Mouse (Mus musculus): ENCODE data around the gene Crip2. TPM values are rescaled to one million over a fixed set of nuclear protein-coding genes. Genes with fewer than 3 reads are reported as not detected.

The Crip2 gene
- polyA plus RNA-seq, 1 experiment from 2014 or later: 239 TPM

- peak within 1 kb of the TSS; percentile 90 for H3K4me2 ChIP-seq (ENCODE audit: low read depth, low read length)
- WGBS: 1% methylated on average over 59 of the region's 63 CpGs
- peak within 1 kb of the TSS; percentile 10; the same call in 1 of the 2 replicates for H3K27ac ChIP-seq (ENCODE audit: low read depth, low read length)
- ATAC-seq (ENCODE audit: low read depth): peak; percentile 62
- H3K36me3 ChIP-seq (ENCODE audit: control insufficient read depth, insufficient read depth, low read length): 0 out of 2 replicates have a peak, but pooled peaks cover 7% of the 10 kb centered on the region
- no peaks in the 10 kb centered on the region for H3K9me3 ChIP-seq (ENCODE audit: control insufficient read depth, low read length)
- H3K4me1 ChIP-seq (ENCODE audit: control insufficient read depth, insufficient read depth, low read length): peaks cover 12% of the 10 kb centered on the region
- 0 out of 2 replicates have a peak, but pooled peaks cover 2% of the 10 kb centered on the region for H3K27me3 ChIP-seq (ENCODE audit: control insufficient read depth, insufficient read depth, low read length)
- H3K9ac ChIP-seq (replicated peaks; ENCODE audit: low read depth, low read length): peak within 1 kb of the TSS; percentile 82
- H3K4me3 ChIP-seq (ENCODE audit: low read depth, low read length): peak within 1 kb of the TSS; percentile 72
Measured at GRCm38 (mm10) chr12:113185442-113186291, 45.6 kb downstream of the Crip2 start, which contains the start of gene Tmem121. Tmem121 (plus strand) TSS chr12:113185930.

GRCm38 (mm10) chr12:113186326-113187010 lies 46.4 kb downstream of the Crip2 start:
- H3K27ac ChIP-seq (ENCODE audit: low read depth, low read length): peak overlapping the region; percentile 10; the same call in 1 of the 2 replicates
- H3K4me2 ChIP-seq (ENCODE audit: low read depth, low read length): peak overlapping the region; percentile 90
- ATAC-seq (ENCODE audit: low read depth): peak; percentile 3; the same call in 1 of the 2 replicates
- H3K27me3 ChIP-seq (ENCODE audit: control insufficient read depth, insufficient read depth, low read length): 0 out of 2 replicates have a peak, but pooled peaks cover 2% of the 10 kb centered on the region
- whole genome bisulfite sequencing: 30% methylated on average over 12 of the region's 12 CpGs
- H3K4me1 ChIP-seq (ENCODE audit: control insufficient read depth, insufficient read depth, low read length): peaks cover 12% of the 10 kb centered on the region
- H3K4me3 ChIP-seq (ENCODE audit: low read depth, low read length): peak overlapping the region; percentile 72
- no peaks in the 10 kb centered on the region for H3K9me3 ChIP-seq (ENCODE audit: control insufficient read depth, low read length)
- 0 out of 2 replicates have a peak, but pooled peaks cover 11% of the 10 kb centered on the region for H3K36me3 ChIP-seq (ENCODE audit: control insufficient read depth, insufficient read depth, low read length)
- peak overlapping the region; percentile 82 for H3K9ac ChIP-seq (replicated peaks; ENCODE audit: low read depth, low read length)

GRCm38 (mm10) chr12:113187011-113187375 lies 47.0 kb downstream of the Crip2 start:
- Histone ChIP-seq H3K9me3 (ENCODE audit: control insufficient read depth, low read length) (no peaks in the 10 kb centered on the region), H3K4me2 (ENCODE audit: low read depth, low read length) (peak overlapping the region; percentile 90), H3K9ac (replicated peaks; ENCODE audit: low read depth, low read length) (peak overlapping the region; percentile 82), H3K27me3 (ENCODE audit: control insufficient read depth, insufficient read depth, low read length) (0 out of 2 replicates have a peak, but pooled peaks cover 2% of the 10 kb centered on the region), H3K4me3 (ENCODE audit: low read depth, low read length) (peak overlapping the region; percentile 72), H3K36me3 (ENCODE audit: control insufficient read depth, insufficient read depth, low read length) (0 out of 2 replicates have a peak, but pooled peaks cover 11% of the 10 kb centered on the region), H3K4me1 (ENCODE audit: control insufficient read depth, insufficient read depth, low read length) (peaks cover 12% of the 10 kb centered on the region), H3K27ac (ENCODE audit: low read depth, low read length) (no peak overlapping the region)
- ATAC-seq (ENCODE audit: low read depth): no peak
- WGBS: 66% methylated on average over 4 of the region's 4 CpGs

- 0 out of 2 replicates have a peak, but pooled peaks cover 11% of the 10 kb centered on the region for H3K36me3 ChIP-seq (ENCODE audit: control insufficient read depth, insufficient read depth, low read length)
- H3K27ac ChIP-seq (ENCODE audit: low read depth, low read length): no peak overlapping the region
- peak overlapping the region; percentile 53 for H3K9ac ChIP-seq (replicated peaks; ENCODE audit: low read depth, low read length)
- 3% methylated on average over 55 of the region's 56 CpGs for WGBS
- H3K9me3 ChIP-seq (ENCODE audit: control insufficient read depth, low read length): no peaks in the 10 kb centered on the region
- H3K4me1 ChIP-seq (ENCODE audit: control insufficient read depth, insufficient read depth, low read length): peaks cover 12% of the 10 kb centered on the region
- 0 out of 2 replicates have a peak, but pooled peaks cover 2% of the 10 kb centered on the region for H3K27me3 ChIP-seq (ENCODE audit: control insufficient read depth, insufficient read depth, low read length)
- H3K4me3 ChIP-seq (ENCODE audit: low read depth, low read length): peak overlapping the region; percentile 36
- ATAC-seq (ENCODE audit: low read depth): peak; percentile 46; the same call in 1 of the 2 replicates
- peak overlapping the region; percentile 90 for H3K4me2 ChIP-seq (ENCODE audit: low read depth, low read length)
Measured at GRCm38 (mm10) chr12:113187584-113188295, 47.7 kb downstream of the Crip2 start.

DNA sequence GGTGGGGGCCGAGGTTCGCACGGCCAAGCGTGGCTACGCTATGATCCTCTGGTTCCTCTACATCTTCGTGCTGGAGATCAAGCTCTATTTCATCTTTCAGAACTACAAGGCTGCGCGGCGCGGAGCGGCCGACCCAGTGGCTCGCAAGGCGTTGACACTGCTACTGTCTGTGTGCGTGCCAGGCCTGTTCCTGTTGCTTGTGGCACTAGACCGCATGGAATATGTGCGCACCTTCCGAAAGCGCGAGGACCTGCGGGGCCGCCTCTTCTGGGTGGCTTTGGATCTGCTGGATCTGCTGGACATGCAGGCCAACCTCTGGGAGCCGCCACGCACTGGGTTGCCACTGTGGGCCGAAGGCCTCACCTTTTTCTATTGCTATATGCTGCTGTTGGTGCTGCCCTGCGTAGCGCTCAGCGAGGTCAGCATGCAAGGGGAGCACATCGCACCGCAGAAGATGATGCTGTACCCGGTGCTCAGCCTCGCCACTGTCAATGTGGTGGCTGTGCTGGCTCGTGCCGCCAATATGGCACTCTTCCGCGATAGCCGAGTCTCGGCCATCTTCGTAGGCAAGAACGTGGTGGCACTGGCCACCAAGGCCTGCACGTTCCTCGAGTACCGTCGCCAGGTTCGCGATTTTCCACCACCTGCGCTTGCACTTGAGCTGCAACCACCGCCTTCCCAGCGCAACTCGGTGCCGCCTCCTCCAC lies 48.5 kb downstream of the Crip2 start:
- H3K36me3 ChIP-seq (ENCODE audit: control insufficient read depth, insufficient read depth, low read length): 0 out of 2 replicates have a peak, but pooled peaks cover 11% of the 10 kb centered on the region
- no peaks in the 10 kb centered on the region for H3K9me3 ChIP-seq (ENCODE audit: control insufficient read depth, low read length)
- no peak for ATAC-seq (ENCODE audit: low read depth)
- peak overlapping the region; percentile 90 for H3K4me2 ChIP-seq (ENCODE audit: low read depth, low read length)
- H3K27me3 ChIP-seq (ENCODE audit: control insufficient read depth, insufficient read depth, low read length): 0 out of 2 replicates have a peak, but pooled peaks cover 2% of the 10 kb centered on the region
- H3K4me1 ChIP-seq (ENCODE audit: control insufficient read depth, insufficient read depth, low read length): peaks cover 12% of the 10 kb centered on the region
- 90% methylated on average over 51 of the region's 51 CpGs for WGBS
- no peak overlapping the region for H3K27ac ChIP-seq (ENCODE audit: low read depth, low read length)
- 0 out of 2 replicates have a peak overlapping the region, but pooled peaks have one; percentile 53 for H3K9ac ChIP-seq (replicated peaks; ENCODE audit: low read depth, low read length)
- H3K4me3 ChIP-seq (ENCODE audit: low read depth, low read length): peak overlapping the region; percentile 36; the same call in 1 of the 2 replicates

- H3K36me3 ChIP-seq (ENCODE audit: control insufficient read depth, insufficient read depth, low read length): 0 out of 2 replicates have a peak, but pooled peaks cover 11% of the 10 kb centered on the region
- no peaks in the 10 kb centered on the region for H3K27me3 ChIP-seq (ENCODE audit: control insufficient read depth, insufficient read depth, low read length)
- no peak overlapping the region for H3K4me3 ChIP-seq (ENCODE audit: low read depth, low read length)
- H3K27ac ChIP-seq (ENCODE audit: low read depth, low read length): no peak overlapping the region
- no peaks in the 10 kb centered on the region for H3K9me3 ChIP-seq (ENCODE audit: control insufficient read depth, low read length)
- H3K4me1 ChIP-seq (ENCODE audit: control insufficient read depth, insufficient read depth, low read length): no peaks in the 10 kb centered on the region
- WGBS: 70% methylated on average over 2 of the region's 2 CpGs
- H3K4me2 ChIP-seq (ENCODE audit: low read depth, low read length): no peak overlapping the region
- H3K9ac ChIP-seq (replicated peaks; ENCODE audit: low read depth, low read length): no peak overlapping the region
- no peak for ATAC-seq (ENCODE audit: low read depth)
Measured at GRCm38 (mm10) chr12:113193423-113193822, 53.4 kb downstream of the Crip2 start.

Data from neural tube, embryonic 14.5 days (tissue).